Mouse (Mus musculus): ENCODE measurements around the gene Olfr1342.

Gene Olfr1342

DNA sequence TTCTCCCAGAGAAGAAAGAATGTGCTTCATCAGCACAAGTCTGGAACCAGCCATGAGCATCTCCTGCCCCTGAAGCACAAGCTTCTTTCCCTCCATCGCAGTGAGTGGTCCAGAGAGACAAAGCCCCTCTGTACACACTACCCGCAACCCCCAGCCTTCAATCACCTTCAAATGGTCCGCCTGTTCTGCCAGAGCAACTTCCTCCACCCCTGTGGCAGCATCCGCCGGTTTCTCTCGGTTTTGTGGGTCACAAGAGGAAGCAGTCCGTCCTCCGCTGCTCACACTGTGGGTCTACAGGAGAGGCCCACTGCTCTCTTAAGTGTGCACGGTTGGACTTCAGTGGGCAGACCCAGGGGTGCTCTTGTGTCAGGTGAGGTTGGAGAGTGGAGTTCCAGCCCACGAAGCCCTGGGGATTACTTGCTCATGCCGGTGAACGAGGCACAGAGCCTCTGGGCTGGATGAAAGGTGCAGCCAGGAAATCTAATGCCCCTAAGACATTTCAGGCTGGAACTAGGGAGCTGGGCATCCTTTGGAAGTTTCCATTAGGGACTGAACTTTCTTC, at the start of gene Olfr1342:
TSS of gene Olfr1342 (minus strand) at position 345 of the 562 bp plus-strand sequence.
- no peak for DNase-seq

GRCm38 (mm10) chr4:118741881-118742280, 49.3 kb upstream of the Olfr1342 start:
- DNase-seq: no peak

DNA sequence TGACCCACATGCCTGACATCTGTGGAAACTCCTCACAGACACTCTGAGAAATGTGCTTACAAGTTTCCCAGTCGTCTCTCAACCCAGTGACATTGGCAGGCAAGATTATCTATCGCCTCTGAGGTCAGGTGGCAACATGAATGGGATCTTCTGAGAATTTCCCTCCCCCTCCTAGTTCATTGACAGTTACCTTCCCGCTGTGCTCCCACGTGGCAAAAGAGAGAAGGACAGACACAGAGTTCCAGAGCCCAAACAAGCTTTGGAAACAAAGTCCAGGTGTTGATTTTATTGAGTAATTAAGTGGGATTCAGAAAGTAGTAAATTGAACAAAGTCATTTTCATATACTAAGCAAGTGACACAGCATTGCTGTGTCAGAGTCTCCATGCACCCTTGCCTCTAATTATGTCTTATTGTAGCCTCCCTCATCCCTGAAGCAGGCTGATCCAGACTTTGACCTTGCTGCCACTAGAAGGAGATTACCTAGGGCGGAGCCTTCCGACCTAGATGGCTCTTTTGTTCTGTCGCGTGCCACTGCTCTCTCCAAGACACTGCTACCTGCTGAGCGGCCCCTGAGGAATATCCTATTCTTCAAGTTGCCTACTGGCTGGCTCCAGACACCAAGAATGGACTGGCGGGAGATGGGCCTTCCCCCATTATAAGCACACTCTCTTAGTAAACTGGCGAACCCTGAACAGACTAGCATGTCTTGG, 48.6 kb upstream of the Olfr1342 start:
- no peak for DNase-seq

DNA sequence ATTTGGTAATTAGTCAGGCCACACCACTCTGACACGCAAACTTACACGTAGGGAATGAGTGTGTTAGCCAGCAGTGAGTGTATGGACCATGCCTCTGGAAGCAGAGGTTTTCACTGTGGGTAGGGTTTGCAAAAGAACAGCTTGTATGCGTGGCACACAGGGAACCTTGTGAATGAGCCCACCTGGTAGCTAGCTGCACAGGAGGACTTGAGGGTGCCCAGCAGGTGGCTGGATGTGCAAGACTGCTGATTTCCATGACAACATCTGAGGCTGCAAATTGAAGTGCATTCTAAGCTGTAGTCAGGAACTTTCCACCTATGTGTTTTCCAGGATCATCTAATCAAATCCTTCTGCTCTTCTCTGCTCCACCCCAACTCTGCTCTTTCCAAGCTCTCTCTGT, 47.0 kb upstream of the Olfr1342 start:
- no peak for DNase-seq

- no peak for DNase-seq
Observed at GRCm38 (mm10) chr4:118731875-118732274, 39.3 kb upstream of the Olfr1342 start, which contains the start of gene Olfr1339. Gene Olfr1339 (plus strand): TSS chr4:118732175.

DNA sequence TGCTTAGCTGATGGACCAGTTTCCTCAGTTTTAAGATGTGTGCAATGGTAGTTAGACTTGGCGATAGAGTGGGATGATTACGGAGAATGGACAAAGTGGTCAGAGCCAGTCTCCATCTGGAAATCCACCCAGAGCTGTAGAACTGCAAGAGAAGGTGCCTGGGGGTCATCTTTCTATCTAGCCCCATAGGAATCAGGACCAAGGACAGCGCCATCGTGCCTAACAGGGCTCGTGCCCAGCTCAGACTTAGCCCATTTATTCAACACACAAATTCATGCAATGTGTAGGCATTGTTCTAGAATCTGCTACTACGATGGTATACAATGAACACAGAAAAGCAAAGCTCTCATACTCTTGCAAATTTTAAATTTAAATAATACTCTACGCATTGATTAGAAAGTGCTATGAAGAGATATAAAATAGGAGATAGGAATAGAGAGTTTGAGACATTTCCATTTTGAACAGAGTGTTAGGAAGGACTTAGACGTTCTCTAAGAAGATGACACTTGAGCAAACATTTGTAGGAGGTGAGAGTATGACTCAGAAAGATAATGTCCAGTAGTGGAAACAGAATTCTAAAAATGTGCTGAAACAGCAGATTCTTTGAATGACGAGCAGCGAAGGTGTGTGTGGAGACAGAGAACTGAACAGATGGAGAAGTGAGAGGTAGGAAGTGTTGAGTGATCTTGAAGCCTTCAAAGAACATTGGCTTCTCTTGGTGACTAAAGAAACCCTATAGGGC, 29.4 kb upstream of the Olfr1342 start:
- peak in 1 of 2 experiments; percentile 6 for DNase-seq

- DNase-seq: no peak
Observed at GRCm38 (mm10) chr4:118719838-118720237, 27.3 kb upstream of the Olfr1342 start, which contains the start of gene Olfr1340. Gene Olfr1340 (plus strand): TSS chr4:118720138.

- DNase-seq: no peak
Observed at GRCm38 (mm10) chr4:118711656-118712055, 19.1 kb upstream of the Olfr1342 start.

DNA sequence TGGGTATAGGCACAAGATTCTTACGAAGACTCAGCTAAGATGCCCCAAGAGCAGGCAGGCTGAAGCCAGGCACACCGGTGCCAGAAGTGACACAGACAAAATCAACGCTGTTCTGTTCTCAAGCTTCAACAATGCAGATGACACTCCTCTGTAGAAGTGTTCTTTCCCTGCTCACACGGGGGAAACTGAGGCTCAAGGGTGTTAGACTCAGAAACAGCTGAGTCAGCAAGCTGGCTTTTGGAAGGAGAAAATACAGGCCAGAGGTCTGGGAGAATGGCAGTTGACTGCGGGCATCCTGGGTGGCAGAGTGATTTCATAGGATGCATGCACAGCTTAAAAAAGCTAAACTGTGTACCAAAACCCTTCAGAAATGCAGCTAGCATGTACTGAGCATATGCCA, 15.5 kb upstream of the Olfr1342 start:
- DNase-seq: no peak

GRCm38 (mm10) chr4:118703223-118703622, 10.7 kb upstream of the Olfr1342 start, which contains the start of gene Olfr1341:
Gene Olfr1341 (plus strand): TSS chr4:118703523.
- DNase-seq: no peak

- DNase-seq: no peak
Observed at GRCm38 (mm10) chr4:118693812-118694211, 1.3 kb upstream of the Olfr1342 start.

- no peak for DNase-seq
Observed at GRCm38 (mm10) chr4:118687086-118687485, 5.5 kb downstream of the Olfr1342 start.

- no peak for DNase-seq
Observed at GRCm38 (mm10) chr4:118658652-118659051, 33.9 kb downstream of the Olfr1342 start, which contains the start of gene Olfr62. Gene Olfr62 (plus strand): TSS chr4:118658952.

- peak; percentile 8 to 58 for DNase-seq
Observed at GRCm38 (mm10) chr4:118645234-118645633, 47.3 kb downstream of the Olfr1342 start.

DNA sequence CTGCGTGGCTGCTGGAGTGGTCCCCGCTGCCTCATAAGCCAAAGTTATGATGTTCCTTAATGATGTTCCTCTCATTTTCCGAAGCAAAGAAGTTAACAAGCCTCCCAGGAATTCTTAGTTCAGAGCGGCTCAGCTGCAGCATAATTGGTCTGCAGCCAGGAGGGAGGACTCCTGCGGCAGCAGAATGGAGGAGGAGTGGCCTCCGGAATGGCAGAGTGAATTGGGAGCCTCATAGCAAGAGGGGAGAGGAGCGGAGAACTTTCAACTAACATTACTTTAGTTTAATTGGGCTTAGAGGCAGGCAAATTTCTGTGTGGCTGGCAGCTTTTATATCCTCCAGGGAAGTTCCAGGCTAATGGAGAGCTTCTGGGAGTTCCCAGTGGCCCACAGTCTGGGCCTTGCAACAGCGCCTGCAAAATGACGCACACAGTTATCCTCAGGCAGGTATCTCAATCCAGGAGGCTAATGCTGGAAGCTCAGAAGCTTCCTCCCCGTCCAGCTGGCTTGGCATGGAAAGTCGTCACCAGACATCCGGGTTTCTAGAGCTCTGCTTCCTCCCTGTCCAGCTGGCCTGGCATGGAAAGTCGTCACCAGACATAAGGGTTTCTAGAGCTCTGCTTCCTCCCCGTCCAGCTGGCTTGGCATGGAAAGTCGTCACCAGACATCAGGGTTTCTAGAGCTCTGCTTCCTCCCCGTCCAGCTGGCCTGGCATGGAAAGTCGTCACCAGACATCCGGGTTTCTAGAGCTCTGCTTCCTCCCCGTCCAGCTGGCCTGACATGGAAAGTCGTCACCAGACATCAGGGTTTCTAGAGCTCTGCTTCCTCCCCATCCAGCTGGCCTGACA, 50.0 kb downstream of the Olfr1342 start:
- DNase-seq: no peak
